Mouse (Mus musculus) embryo, embryonic 11.5 days (tissue): Measurements from ENCODE around the gene Gm20388.

Source experiments
- DNase-seq: peaks from one replicate; pipeline ENCODE4 v3.0.0-alpha.2; 2012; ENCODE audit warnings: low read depth, low spot score

The Gm20388 gene

GRCm38 (mm10) chr8:120588908-120589771, 678.5 kb downstream of the Gm20388 start, which contains the start of gene Gins2:
Gene Gins2 (minus strand): TSS chr8:120589304.
- peak; percentile 98 for DNase-seq

DNA sequence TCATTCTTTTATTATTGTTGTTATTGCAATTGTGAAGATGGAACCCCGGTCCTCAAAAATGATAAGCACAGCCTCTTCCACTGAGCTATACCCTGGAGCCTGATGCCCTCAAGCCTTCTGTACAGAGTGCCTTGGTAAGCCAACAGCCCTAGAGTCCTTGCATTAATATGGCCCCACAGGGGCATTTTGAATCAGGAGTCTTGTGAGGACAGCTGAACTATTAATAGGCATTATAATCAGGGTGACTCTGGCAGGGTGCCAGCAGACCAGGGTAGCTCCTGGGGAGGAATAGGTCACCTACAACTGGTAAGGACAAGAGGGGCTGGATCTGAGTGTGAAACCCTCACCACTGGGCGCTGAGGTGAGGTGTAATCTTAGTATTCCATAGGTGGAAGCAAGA, 679.3 kb downstream of the Gm20388 start:
- no peak for DNase-seq

- DNase-seq = no peak
These were observed 681.1 kb downstream of the Gm20388 start for GRCm38 (mm10) chr8:120591587-120592292.

DNA sequence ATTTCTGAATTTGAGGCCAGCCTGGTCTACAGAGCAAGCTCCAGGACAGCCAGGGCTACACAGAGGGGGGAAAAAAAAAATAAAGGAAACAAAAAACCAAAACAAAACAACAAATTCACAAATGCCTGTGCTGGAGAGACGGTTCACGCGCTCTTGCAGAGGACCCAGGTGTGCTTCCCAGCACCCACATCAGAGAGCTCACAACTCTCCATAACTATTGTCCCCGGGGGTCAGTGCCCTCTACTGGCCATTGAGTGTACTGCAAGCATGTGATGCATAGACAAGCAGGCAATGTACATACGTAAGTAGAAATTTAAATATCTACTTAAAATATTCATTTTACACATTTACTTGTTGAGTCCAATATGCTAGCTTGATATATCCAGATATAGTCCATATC, 683.9 kb downstream of the Gm20388 start:
- no peak for DNase-seq

- peak; percentile 56 for DNase-seq
These were observed 685.3 kb downstream of the Gm20388 start for GRCm38 (mm10) chr8:120595963-120596362.

DNA sequence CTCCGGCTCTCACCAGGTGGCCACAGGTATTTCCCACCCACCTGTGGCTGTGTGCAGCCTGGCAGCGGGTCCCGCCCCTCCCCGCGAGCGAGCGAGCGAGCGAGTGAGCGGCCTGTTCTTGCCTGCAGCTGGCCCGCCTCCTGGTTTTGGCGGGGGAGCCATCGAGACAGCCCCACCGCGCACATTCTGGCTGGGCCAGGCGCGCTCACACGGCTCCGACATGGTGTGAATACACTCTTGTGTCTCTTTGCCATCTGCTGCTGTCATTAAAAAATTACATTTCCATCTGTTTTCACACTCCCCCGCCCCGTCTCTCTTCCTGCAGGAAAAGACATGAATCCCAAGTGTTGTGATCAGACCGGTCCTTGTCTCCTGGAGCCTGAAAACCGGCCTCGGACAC, 687.9 kb downstream of the Gm20388 start:
- DNase-seq = no peak

DNA sequence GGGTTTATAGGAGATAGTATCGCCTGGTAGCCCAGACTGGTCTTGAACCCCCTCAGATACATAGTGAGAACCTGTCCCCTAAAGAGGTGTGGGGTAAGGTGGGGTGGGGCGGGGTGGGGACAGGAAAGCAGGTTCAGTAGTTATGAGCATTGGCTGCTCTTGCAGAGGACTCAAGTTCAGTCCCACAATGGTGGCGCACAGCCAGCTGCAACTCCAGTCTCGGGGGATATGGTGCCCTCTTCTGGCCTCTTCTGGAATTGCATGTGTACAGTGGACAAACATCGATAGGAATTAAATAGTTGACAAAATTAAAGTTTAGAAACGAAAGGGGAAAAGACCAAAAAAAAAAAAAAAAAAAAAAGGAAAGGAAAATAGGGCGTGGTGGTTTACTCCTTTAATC, 688.9 kb downstream of the Gm20388 start:
- no peak for DNase-seq

- DNase-seq = no peak
These were observed 692.0 kb downstream of the Gm20388 start for GRCm38 (mm10) chr8:120602672-120603071.

DNA sequence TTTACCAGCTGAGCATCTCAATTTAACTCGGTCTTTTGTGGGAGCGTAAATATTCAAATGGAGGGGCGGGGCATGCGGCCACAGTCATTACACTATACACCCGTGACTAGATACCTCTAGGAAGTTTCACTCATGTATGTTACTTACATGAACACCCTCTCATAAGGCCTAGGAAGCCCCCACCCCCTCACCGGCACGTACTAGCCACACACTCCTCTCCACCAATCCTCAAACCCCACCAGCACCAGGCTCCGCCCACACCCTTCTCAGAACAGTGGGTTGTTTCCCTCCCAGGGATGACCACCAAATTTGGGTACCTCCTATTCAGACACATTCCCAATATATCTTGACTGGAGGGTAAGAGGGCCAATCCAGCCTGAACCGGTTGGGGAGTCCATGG, 696.8 kb downstream of the Gm20388 start:
- DNase-seq = no peak

- DNase-seq = no peak
These were observed 697.2 kb downstream of the Gm20388 start for GRCm38 (mm10) chr8:120607885-120608284.

- DNase-seq = no peak
These were observed 700.2 kb downstream of the Gm20388 start for GRCm38 (mm10) chr8:120610824-120611223.

DNA sequence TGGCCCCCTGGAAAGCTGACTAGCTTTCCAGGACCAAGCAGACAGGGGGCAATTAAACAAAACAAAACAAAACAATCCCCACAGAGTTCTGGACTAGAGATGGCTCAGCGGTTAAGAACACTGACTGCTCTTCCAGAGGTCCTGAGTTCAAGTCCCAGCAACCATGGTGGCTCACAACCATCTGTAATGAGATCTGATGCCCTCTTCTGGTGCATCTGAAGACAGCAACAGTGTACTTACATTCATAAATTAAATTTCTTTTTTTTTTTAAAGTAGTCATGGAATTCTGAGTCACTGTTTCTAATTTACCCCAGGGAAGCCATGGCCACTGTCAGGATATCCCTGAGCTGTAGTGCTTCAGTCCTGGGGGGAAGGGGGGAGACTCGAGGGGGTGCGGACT, 703.9 kb downstream of the Gm20388 start:
- no peak for DNase-seq

- no peak for DNase-seq
These were observed 706.3 kb downstream of the Gm20388 start for GRCm38 (mm10) chr8:120616663-120617626.

DNA sequence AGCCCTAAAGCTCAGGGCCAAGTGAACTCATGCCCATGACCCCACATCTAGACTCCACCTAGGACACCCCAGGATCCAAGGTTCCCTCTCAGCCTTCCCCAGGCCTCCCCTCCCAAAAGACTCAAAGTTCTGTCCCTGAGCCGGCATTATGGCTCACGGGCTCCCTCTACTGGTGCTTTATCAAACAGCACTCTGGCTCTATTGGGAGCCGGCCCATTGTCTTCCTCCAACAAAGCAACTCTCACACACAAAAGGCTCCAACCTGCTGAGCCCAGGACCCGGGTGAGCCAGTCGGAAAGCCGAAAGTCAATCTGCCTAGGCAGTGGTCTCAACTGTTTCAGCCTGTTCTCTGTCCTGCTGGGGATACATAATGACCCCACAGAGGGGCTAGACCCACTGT, 707.5 kb downstream of the Gm20388 start:
- peak; percentile 68 for DNase-seq

DNA sequence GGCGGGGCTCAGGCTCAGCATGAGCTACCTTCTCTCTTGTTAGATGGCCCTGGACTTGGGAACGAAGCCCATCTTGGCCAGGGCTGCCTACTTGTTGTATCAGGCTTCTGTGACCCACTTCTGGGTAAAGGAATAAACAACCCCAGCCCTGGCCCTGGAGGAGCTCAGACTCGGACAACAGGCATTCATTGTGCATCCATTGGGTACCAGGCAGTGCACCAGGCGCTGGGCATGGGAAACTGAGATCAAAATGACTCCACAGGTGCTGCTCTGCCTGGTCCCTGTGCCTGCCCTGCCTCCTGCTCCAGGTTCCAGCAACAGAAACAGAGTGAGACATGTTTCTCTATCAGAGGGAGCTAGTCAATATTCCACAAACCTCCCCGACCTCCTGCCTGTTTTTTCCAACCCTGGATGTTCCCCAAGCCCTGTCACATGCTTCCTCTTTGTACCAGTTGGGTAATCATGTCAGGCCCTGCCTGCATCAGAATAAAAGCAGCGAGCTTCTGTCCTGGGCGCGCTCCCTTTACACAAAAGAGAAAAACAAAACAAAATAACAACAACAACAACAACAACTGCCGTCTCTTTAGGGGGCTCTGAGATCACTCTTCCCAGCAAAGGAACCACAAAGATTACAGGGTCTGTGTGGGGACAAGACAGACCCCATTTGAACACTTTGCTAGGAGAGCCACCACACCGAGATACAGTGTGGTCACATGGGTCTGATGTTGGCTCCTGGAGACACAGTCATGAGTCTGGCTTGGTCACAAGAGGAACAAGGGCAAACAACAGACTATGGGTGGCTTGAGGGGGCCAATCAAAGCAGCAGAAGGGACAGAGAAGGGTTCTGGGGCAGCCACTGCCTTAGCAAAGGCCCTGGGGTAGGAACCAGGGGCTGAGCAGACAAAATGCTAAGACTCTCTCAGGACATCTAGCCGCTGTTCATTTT, 708.9 kb downstream of the Gm20388 start:
- no peak for DNase-seq

DNA sequence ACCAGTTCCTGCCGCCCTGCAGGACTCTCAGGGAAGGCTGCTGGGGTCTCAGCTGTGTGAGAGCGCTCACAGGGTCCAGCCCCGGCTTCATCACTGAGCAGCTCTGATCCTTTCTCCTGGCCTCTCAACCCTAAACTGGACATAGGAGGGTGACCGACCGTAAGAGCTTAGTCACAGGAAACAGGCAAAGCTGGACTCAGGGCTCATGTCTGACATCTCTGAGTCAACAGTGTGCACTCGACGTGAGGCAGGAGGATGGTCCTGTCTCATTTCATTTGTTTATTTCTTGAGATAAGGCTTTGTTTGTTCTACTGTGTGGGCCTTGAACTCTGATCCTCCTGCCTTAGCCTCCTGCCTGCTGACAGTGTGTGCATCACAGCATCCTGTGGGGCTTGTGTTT, 709.8 kb downstream of the Gm20388 start:
- DNase-seq = no peak

DNA sequence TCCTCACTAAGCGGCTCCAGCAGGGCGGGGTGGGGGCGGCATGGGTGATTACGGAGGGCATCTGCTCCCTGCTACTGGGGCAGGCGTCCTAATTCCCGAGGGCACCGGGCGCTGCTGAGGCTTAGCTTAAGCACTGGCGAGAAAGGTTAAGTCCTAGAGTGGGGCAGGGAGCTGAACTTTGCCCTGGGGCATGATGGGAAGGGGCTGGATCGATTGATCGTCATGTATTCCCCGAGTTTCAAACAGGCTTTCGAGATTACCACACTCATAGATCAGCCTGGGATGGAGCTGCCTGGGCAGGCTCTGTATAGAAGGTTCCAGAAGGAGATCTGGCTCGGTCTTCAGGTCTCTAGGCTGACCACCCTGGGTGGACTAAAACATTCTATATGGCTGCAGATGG, 711.5 kb downstream of the Gm20388 start:
- DNase-seq = no peak

- DNase-seq = no peak
These were observed 713.0 kb downstream of the Gm20388 start for GRCm38 (mm10) chr8:120623608-120624007.

DNA sequence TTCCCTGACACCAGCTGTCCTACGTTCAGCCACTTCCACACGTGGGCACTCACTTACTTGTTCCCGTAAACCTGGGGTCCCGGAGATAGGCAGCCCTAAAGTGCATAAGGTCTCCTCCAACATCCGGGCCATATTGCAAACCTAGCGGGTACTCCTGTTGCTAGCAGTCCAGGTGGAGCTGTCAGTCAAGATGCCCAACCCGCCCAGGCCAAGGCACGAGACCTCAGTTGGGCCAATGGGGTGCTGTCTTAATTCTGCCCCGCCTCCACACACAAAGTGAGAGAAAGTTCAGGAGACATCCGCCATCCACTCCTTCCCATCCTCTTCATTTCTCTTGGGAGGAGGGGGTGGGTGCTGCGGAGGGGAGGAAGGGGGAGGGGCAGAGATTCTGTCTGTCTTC, 715.8 kb downstream of the Gm20388 start:
- no peak for DNase-seq

- DNase-seq = no peak
These were observed 716.7 kb downstream of the Gm20388 start for GRCm38 (mm10) chr8:120627298-120627697.

DNA sequence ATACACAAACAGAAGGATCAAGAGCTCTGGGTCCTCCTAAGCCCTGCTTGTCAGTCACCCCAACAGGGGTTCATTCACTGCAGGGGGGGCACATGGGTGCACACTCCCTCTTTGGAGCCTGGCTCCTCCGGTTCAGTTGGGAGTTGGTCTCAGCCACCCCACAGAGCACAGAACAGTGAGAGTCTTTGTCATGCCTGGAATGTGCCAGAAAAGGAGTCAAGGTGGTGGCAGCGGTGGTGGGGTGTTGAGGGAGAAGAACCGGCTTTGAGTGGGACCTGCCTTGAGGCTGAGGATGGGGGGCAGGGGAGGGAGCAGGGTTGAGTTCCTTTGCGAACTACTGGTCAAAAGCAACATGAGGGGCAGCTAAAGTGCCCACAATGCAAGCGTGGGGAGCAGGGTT, 719.4 kb downstream of the Gm20388 start:
- no peak for DNase-seq
